In the genomic region with DNA sequence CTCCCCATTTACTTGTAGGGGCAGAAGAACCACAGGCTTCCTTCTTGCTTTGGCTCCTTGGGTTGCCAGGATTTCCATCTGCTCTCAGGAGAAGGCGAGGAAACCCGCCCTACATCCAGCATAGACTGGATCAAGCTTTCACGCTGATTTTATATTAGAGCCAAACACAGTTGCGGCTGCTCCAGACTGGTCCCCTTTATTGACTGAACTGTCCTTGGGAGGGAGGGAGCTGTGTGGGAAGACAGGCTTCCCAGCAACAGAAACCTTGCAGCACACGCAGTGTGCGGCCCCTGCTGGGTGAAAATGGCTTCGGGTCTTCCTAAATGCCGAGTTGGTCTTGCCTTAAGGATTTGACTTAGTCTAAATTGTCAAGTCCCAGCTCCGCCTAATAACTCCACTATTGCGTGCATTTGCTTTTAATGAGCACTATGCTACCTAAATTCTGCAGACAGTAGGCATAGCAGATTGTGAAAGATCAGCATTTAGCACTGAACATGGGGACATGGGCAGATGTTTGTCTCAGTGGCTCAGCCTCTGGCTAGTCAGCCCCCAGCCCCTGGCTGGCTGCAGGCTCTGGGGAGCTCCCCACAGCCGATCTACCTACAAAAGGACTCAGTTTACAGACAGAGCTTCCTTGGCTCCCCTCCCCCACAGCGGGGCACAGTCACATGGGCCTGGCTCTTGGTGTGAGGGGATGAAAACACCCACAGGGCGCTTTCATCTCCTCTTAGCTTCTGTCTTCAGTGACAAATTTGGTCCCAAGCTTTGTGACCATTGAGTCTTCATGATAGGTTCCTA, we compare ENCODE assay signal across 8 mouse cellular contexts.
DNase-seq lines count a peak whose midpoint lies in the region; ATAC-seq lines count a peak whose summit lies in the region.

No protein-coding gene starts in this region.

- peak overlapping the region; percentile 9 for H3K4me3 ChIP-seq in embryonic facial prominence, embryonic 15.5 days (replicated peaks)
- peak overlapping the region; percentile 19 for H3K4me3 ChIP-seq in midbrain, embryonic 12.5 days

- H3K4me1 ChIP-seq in embryonic facial prominence, embryonic 15.5 days, result peaks cover 9% of the 10 kb centered on the region
- peaks cover 10% of the 10 kb centered on the region for H3K4me1 ChIP-seq in midbrain, embryonic 12.5 days

- peak; percentile 71 for DNase-seq in heart, adult 11 months
- DNase-seq in heart, adult 18-20 months, result no peak
- DNase-seq in NIH3T3 (ENCODE audit: low read depth), result peak; percentile 4
- DNase-seq in layer of hippocampus, adult 18-20 months (ENCODE audit: low spot score in 2 of 2), result peak; percentile 10 to 24
- no peak for DNase-seq in urinary bladder, postnatal 4 days (ENCODE audit: low spot score in 2 of 2)
- no peak for DNase-seq in spleen, postnatal 36 days (ENCODE audit: low spot score in 2 of 2)

- H3K27ac ChIP-seq in embryonic facial prominence, embryonic 15.5 days (replicated peaks), result no peak overlapping the region
- 0 out of 2 replicates have a peak overlapping the region, but pooled peaks have one; percentile 3 for H3K27ac ChIP-seq in midbrain, embryonic 12.5 days (replicated peaks)

- no peaks in the 10 kb centered on the region for H3K9me3 ChIP-seq in embryonic facial prominence, embryonic 15.5 days (replicated peaks)
- no peaks in the 10 kb centered on the region for H3K9me3 ChIP-seq in midbrain, embryonic 12.5 days

- no peaks in the 10 kb centered on the region for H3K27me3 ChIP-seq in embryonic facial prominence, embryonic 15.5 days
- H3K27me3 ChIP-seq in midbrain, embryonic 12.5 days, result no peaks in the 10 kb centered on the region

- no peaks in the 10 kb centered on the region for H3K36me3 ChIP-seq in embryonic facial prominence, embryonic 15.5 days
- H3K36me3 ChIP-seq in midbrain, embryonic 12.5 days, result no peaks in the 10 kb centered on the region

- ATAC-seq in embryonic facial prominence, embryonic 15.5 days (ENCODE audit: insufficient number of reproducible peaks, low FRiP score, low TSS enrichment, low read depth), result no peak
- peak; percentile 71 for ATAC-seq in midbrain, embryonic 12.5 days (ENCODE audit: low FRiP score, low read depth)

- H3K9ac ChIP-seq in embryonic facial prominence, embryonic 15.5 days, result no peak overlapping the region
- H3K9ac ChIP-seq in midbrain, embryonic 12.5 days (replicated peaks), result 0 out of 2 replicates have a peak overlapping the region, but pooled peaks have one; percentile 17

- peak overlapping the region; percentile 40 for H3K4me2 ChIP-seq in embryonic facial prominence, embryonic 15.5 days (replicated peaks)
- H3K4me2 ChIP-seq in midbrain, embryonic 12.5 days (replicated peaks), result peak overlapping the region; percentile 46

- 9% methylated on average over 13 of the region's 13 CpGs for WGBS in embryonic facial prominence, embryonic 15.5 days
- 8% methylated on average over 13 of the region's 13 CpGs for WGBS in midbrain, embryonic 12.5 days

Comparison
In these comparisons a context has a peak if more than half of its experiments do, and no peak if none do; other contexts are left out.
1. DNase-seq: peak in heart, adult 11 months (single experiment), NIH3T3 (single experiment) and layer of hippocampus, adult 18-20 months (2 of 2); none in heart, adult 18-20 months (0 of 2), urinary bladder, postnatal 4 days (0 of 2) and spleen, postnatal 36 days (0 of 2).